Mouse (Mus musculus): ENCODE data around the gene Lrr1.
A peak's percentile ranks its signal among the peaks of the same experiment; 100 is the strongest.

Lrr1 gene

GRCm38 (mm10) chr12:69204052-69204833, 35.6 kb downstream of the Lrr1 start, which contains the start of gene Gm49384:
Gene Gm49384, minus strand, starts transcription at chr12:69204267.
- DNase-seq, result no peak

GRCm38 (mm10) chr12:69207396-69207795, 38.8 kb downstream of the Lrr1 start:
- no peak for DNase-seq

- no peak for DNase-seq
These were observed 39.3 kb downstream of the Lrr1 start for GRCm38 (mm10) chr12:69207926-69208325.

- no peak for DNase-seq
These were observed 39.9 kb downstream of the Lrr1 start for GRCm38 (mm10) chr12:69208520-69208919.

- no peak for DNase-seq
These were observed 41.7 kb downstream of the Lrr1 start for GRCm38 (mm10) chr12:69210056-69210979.

- DNase-seq, result peak; percentile 29
These were observed 42.4 kb downstream of the Lrr1 start for GRCm38 (mm10) chr12:69211057-69211456.

- DNase-seq, result no peak
These were observed 44.7 kb downstream of the Lrr1 start for GRCm38 (mm10) chr12:69213186-69213777.

- DNase-seq, result no peak
These were observed 45.8 kb downstream of the Lrr1 start for GRCm38 (mm10) chr12:69214393-69214792.

GRCm38 (mm10) chr12:69215000-69215785, 46.6 kb downstream of the Lrr1 start:
- DNase-seq, result no peak

- no peak for DNase-seq
These were observed 48.0 kb downstream of the Lrr1 start for GRCm38 (mm10) chr12:69216587-69216986.

- DNase-seq, result no peak
These were observed 52.1 kb downstream of the Lrr1 start for GRCm38 (mm10) chr12:69220613-69221277.

- DNase-seq, result peak; percentile 88
These were observed 59.3 kb downstream of the Lrr1 start, which contains the start of gene Pole2 for GRCm38 (mm10) chr12:69227776-69228466. Gene Pole2, minus strand, starts transcription at chr12:69228195.

All from thymus, postnatal 14 days (tissue).